Mouse (Mus musculus) kidney, postnatal 36 days (tissue): ENCODE data around the gene Tatdn2.
"Not testable (repeated sequence)": the region's sequence is repeated elsewhere in the genome, so short reads cannot be mapped to it uniquely, and the experiment has no call there.

Experiments used
- DNase-seq, 2 experiments: peaks; one replicate each; pipeline ENCODE4 v3.0.0; 2021 to 2022; ENCODE audit warnings: mixed read lengths in 2 of 2

Tatdn2 gene

DNA sequence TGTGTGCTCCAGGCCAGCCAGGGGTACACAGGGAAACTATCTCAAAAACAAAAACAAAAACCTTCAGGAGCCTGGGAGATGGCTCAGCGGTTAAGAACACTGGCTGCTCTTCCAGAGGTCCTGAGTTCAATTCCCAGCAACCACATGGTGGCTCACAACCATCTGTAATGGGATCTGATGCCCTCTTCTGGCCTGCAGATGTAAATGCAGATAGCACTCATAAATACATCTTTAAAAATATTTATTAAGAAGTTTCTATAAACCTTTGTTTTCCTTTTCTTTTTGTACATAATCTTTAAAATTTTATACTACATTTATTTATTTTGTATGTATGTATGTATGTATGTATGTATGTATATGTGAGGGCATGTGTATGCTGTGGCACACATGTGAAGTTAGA lies 24.8 kb upstream of the Tatdn2 start:
- DNase-seq: not testable (repeated sequence)

DNA sequence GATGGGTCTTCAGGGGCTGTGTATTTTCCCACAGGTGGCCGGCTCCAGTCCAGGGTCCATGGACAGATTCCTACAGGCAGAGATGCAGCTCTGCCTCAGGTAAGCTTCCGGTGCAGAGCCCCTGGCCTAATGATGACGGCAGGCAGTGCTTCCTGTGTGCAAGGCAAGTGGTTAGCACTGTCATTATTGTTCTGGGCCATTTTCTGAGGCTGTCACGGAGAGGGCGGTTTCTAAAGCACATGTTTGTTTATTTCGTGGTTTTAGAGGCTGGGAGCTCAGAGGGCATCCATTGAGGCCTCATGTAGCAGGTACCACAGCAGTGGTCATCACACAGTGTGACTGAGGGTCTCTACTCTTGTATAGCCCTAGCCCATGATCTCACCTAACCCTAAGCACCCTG lies 23.9 kb upstream of the Tatdn2 start:
- no peak for DNase-seq

DNA sequence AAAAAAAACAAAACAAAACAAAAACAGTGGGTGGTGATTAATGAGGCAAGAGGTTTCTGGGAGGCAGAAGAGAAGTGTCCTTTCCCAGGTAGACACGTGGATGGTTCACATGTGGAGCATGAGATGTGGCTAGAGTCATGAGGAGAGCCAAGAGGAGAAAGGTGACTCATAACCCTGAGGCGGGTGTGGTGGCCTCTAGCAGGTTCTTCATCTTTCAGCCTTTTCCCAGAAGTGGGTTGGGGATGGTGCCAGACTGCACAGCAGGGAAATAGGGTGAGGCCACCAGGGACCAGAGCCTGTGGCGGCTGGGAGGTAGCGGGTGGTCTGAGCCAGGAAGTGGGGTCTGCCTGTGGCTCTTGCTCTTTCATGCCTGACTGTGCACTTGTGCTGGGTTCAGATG lies 21.6 kb upstream of the Tatdn2 start:
- peak in 1 of 2 experiments; percentile 38 for DNase-seq

DNA sequence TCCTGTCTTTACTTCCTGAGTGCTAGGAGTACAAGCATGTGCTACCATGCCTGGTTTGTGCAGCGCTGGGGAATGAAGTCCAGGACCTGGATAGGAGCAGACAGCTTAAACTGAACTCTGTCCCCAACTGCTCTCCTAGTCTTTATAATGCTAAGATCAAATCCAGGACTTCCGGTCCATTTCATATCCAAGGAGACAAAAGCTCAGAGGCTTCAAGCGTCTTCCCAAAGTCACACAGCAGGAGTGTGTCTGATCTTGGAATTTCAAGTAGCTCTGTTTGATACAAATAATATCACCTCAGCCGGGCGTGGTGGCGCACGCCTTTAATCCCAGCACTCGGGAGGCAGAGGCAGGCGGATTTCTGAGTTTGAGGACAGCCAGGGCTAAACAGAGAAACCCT lies 20.9 kb upstream of the Tatdn2 start:
- DNase-seq: no peak

DNA sequence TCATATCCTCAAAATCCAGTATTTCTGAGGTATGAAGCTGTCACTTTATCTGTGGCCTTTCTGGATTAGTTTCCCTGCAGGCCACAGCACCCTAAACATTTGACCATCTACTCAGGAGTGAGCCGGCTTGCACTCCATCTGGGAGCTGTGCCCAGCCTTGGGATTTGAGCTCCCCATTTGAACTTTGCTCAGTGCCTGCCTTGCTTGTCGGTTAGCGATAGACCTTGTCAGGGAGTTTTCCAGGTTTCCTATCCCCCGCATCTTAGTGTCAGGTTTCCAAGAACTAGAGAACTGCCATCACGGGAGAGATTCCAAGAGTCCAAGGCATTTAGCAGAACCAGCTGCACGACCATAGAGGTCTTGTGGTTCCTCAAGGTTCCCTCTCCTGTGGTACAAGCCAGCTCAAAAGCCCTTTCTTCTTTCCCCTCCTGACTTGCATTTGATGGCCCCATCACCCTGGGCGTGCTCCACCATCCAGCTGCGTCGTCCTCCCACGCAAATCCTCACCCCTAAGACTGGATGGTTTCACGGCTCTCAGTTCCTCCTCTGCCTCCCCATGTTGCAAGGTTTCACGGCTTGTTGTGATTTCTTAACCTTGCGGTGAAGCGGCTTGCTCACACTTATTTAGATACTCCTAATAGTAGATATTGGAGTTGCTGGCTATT lies 19.6 kb upstream of the Tatdn2 start:
- peak; percentile 74 to 78 for DNase-seq

DNA sequence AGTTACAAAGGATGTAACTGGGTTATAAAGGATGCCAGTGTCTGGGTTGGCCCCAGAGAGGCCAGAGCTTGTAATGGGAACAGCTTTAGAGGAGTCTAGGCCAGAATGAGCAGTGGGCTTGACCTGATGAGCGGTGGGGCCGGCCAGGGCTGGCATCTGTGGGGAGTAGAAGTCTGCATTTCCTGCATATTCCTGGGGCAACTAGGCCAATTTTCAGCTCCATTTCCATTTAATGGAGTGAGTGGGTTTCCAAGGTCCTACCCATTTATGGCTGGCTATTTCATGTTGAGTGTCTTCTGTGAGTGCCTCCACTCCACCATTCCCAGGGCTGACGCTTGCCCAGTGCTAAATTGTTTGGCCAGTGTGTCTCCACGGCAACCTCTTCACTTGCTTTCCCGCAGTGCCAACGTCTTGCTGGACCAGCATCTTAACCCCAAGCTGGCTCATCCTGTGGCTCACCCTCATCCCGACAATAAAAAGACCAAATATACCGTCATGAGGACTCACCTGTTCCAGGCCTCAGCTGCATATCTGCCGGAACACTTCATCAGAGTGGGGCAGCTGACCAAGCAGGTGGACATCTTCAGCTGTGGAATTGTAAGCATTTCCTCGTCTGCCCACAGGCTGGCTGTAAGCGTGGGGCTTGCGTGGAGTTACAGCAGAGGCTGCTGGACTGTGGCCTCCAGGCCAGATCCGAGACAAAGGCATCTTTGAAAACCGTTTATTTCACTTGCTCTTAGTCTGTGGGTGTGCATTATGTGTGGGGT lies 18.4 kb upstream of the Tatdn2 start:
- DNase-seq: no peak

DNA sequence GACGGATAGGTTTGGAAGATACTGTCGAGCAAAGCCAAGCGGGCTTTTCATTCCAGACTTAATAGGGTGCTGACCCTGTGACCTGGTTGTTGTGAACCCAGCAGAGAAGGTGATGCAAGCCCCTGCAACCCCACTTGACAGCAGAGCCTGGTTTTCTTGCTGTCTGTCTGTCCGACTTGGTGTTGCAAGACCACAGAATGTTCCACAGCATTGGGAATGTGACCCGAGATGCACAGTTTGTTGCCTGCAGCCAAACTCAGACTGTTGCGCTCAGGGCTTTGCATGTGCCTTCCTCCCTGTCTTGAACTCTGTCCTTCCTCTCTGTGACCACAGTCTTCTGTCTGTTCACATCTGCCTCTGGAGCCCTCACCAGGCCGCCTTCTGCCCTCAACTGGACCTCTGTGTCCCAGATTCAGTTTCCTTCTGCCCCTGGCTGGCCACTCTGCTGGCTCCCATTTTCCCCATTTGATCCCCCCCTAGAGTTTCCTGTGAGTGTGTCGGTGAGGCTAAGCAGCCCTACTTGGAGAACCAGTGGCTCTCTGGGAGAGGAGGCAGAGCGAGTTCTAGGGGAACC lies 16.8 kb upstream of the Tatdn2 start:
- no peak for DNase-seq

DNA sequence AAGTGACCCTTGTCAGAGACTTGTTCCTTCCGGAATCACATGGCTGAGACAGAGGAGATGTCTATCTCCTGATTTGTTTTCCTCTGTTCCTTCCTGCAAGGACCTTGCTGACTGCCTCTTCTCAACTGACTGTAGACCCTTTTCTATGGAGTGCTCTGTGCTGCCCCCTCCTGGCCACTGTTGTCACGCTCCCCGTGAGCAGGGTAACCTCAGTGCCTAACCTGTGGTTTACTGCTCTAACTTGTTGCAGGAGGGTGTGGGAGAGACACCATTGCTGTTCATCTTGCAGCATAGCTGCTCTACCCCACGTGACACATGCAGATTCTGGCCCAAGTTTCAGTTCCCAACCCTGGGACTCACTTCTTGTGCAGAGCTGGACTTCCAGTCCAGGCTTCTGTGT lies 15.6 kb upstream of the Tatdn2 start:
- peak; percentile 90 to 96 for DNase-seq

DNA sequence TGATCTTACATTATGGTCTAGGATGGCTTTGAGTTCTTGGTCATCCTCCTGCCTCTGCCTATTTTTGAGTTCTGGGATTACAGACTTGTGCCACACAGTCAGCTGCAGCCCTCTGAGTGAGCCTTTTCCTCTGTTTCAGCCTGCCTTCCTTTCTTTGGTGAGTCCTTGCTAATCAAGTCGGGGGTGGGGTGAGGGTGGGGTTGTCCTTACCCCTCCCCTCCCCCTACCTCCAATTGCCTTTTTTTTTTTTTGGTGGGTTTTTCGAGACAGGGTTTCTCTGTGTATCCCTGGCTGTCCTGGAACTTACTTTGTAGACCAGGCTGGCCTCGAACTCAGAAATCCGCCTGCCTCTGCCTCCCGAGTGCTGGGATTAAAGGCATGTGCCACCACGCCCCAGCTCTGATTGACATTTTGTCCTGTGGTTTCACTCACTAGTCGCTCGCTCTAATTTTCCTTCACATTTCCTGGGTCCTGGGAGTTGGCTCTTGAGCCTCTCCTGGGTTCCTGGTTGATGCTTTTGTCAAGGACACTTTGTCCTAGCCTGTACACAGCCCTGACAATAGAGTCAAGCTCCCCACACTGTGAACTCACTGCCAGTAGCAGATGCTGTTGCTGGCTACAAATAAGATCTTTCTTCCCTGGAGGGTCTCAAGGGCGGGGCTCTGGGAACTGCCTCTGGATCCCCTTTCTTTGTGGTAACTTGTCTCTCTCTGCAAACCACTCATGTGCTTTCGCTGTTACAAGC lies 13.6 kb upstream of the Tatdn2 start:
- no peak for DNase-seq

DNA sequence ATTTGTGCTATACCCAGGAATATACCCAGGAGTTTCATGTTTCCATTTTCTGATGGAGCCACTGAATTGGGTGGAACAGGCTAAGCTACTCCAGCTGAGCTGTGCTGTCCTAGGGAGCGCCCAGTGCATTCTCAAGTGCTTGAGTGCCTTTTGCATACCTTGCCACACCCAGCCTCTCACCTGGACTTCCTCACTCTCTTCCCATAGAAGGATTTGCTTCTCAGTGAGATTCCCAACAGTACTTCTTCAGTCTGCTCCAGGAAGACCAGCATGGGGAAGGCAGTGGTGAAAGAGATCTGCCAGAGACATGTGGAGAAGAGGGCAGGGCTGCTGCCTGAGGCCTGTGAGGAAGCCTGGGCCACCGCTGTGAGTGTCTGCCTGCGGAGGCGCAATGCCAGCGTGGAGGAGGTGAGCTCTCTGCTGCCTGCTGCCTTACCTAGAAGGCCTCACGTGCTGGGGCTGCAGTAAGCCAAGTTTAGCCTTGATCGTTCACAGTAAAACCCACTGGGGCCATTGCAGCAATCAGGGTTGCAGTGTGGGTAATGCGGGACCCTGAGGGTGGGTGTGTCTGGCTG lies 10.2 kb upstream of the Tatdn2 start:
- DNase-seq: no peak

DNA sequence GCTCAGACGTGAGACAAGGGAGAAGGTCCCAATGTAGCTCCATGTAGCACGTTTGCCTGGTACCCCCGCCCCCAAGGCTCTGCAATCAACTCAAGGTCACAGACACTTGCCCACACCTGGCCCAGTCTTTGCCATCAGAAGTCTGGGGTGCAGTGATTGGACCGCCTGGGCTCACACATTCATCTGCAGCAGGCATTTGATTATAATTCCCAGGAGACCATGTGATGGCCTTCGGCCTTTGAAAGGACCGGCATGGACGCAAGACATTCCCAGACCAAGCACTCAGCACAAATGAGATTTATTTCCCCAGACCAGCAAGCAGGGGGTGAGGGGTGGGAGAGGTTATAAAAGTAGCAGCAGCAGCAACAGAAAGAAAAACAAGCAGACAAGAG lies 6.8 kb upstream of the Tatdn2 start:
- peak; percentile 73 to 87 for DNase-seq

DNA sequence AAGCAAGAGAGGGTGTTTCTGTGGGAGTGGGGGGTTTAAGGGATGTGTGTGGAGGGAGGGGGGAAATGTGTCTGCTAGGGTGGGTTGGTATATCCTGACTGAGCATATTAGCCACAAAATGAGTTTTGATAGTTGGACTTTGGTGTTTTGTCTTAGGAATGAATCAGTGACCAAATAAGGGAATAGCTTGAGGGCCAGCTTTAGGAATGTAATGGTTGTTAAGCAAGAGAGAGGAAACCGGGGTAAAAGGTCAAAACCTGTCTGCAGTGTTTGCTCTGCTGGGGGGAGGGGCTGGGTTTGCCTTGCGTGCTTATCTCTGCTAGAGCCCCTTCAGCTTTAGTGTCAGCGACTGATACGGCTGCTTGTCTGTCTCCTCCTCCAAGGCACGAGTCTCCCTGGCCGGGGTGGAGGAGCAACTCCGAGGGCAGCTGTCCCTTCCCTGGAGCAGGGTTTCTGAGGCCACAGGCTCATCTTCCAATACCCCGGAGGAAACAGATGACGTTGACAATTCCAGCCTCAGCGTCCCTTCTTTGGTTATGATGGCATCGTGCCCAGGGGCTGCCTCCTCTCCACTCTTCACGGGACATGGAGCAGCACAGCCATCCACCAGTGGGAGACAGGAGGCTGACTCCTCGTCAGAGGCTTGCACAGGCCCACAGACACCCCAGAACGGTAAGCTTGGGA lies 6.3 kb upstream of the Tatdn2 start:
- DNase-seq: peak; percentile 92 to 95

DNA sequence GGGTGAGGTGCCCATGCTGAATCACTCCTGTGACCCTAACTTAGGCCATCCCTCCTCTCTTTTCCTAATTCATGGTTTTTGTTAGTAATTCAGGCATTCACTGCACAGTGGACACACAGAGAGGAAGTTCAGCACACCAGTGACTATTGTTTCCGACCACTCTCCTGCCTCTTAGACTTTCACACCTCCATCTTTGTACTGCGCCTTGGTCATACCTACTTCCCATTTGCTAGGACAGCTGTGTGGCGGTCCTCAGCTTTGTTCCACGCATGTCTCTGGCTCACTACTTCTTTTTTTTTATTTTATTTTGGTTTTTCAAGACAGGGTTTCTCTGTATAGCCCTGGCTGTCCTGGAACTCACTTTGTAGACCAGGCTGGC lies 5.8 kb upstream of the Tatdn2 start:
- DNase-seq: no peak

DNA sequence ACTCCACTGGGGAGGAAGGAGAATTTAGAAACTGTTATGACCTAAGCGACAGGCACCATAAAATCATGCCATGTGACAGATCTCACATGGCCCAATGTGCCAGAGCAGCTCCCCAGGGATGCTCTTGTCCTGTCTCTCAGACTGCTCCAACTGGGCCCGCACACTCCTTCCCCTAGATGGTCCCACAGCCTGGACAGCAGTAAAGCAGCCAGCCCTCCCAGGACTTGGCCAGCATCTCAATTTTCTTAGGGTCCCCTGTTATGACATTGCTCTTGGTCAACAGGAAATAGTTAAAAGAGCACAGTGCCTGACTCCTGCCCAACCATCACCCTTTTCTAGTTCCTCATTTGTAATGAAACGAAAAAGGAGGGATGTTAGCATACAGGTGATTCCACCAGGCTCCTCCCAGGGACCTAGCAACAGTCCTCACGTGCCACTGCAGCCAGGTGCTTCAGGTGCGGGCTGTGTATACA lies 4.2 kb upstream of the Tatdn2 start:
- peak; percentile 29 to 39 for DNase-seq

DNA sequence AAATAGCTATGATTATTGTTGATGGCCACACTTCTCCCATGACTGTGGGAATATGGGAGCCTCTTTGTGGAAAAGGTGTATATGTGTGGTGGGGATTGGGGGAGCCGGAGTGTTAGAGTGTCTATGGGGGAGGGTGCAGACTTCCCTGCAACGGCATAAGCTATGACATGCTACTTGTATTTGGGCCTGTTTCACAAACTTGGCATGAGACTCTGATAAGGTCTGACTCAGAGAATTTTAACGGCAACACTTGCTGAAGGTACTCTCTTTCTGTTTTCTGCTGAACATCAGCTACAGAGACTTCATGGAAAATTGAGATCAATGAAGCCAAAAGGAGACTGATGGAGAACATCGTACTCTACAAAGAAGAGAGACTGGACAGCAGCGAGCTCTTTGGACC lies 3.5 kb upstream of the Tatdn2 start:
- DNase-seq: no peak

DNA sequence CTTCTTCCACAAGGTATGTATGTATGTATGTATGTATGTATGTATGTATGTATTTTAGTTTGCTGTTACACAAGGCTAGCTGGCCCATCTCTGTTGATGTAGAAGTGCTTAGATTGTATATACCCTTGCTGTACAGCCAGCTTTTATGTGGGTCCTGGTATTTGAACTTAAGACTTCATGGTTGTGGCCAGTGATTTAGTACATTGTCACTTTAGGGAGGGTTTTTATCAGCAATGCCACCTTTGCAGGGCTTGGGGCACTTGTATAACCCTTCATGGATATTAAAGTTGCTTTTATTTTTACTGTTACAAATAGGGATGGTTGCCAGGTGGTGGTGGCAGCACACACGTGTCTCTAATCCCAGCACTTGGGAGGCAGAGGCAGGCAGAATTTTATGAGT lies 1.6 kb upstream of the Tatdn2 start:
- DNase-seq: no peak

DNA sequence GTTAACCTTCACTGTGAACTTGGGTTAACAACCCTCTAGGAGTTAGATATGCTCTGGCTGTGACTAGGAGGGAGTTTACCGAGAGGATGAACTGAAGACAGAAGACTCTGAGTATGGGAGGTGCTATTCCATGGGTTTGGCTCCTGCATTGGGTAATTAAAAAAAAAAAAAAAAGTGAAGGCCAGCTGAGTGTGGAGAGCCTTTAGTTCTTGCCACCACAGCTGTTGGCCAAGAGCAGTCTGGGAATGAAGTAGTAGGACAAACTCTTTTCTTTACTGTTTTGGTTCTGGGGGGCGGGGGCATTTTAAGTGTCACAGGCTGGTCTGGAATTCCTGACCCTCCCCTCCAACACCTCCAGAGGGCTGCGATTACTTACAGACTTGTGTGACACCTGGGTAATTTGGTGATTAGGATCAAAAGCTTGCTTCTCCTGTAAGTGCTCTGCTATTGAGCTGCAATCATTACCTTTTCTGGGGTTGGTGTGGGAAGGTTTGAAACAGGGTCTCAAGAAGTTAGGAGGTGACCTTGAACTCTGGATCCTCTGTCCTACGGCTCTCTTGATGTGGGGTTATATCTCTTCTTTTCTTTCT lies 989 bp upstream of the Tatdn2 start:
- DNase-seq: no peak

DNA sequence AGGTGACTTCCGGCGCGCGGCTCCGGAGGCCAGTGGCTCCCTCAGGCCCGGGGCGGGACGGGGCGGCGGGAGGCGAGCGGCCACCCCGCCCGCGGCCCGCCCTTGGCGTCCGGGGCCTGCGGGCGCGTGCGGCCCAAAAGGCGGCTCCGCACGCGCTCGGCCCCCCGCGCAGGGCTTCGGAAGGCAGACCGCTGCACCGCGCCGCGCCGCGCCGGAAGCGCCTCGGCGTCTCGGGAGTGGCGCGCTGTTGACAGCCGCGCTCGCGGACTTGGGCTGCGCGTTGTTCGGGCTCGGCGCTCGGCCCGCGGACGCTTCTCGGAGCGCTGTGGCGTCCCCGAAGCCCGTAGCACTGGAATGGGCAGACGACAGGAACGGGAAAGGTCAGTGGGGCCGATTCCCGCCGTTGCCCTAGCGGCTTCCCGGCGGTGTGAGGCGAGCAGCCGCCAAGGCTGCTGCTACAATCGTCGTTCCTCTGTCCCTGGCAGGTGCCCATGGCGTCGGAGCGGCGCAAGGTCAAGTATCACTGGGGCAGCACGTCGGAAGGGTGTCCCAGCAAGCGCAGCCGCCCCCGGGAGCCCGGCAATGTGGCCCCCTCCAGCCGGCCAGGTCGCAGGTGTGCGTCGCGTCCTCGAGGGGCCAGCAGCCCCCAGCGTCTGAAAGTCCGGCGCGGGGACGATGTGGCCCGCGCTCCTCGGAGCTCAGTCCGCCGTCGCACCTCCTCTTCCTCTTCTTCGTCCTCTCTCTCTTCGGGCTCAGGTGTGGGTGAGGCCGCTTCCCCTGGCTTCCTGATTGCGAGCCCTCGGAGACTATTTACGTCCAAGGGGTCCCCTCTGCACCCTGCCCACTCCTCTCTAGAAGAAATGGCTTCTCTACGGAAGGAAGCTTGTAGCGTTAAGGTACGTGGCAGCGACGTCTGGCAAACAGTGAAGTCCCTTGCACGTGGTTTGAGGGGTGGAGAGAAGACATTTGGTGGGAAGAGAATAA lies 664 bp downstream of the Tatdn2 start:
- DNase-seq: peak; percentile 35 to 61

DNA sequence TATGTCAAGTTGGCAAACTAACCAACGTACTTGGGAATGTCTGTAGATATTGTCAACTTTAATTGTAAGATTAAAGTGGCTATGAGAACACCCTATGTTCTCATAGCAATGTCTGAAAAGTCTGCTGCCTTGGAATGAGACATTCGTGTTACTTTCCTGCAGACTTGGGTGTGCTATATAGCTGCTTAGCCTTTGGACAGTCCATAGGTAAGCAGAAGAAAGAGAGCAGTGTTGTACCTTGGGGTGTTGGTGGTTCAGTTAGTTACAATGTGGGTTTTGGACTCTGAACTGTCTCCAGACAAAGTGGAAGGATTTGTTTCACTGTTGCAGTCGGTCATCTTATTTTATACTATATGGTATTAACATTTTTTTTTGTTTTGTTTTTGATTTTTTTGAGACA lies 15.9 kb downstream of the Tatdn2 start:
- DNase-seq: no peak

DNA sequence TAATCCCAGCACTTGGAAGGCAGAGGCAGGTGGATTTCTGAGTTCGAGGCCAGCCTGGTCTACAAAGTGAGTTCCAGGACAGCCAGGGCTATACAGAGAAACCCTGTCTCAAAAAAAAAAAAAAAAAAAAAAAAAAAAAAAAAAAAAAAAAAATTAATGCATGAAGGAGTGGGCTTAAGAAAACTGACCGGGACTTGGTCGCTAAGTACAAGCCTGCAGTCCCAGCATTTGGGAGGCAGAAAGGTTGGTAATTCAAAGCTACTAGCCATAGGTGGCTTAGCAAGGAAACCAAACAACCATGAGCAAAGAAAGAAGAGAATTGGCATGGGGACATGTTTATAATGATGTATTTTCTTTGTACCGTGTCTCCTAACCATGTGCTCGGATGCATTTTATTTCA lies 16.5 kb downstream of the Tatdn2 start:
- not testable (repeated sequence) for DNase-seq

DNA sequence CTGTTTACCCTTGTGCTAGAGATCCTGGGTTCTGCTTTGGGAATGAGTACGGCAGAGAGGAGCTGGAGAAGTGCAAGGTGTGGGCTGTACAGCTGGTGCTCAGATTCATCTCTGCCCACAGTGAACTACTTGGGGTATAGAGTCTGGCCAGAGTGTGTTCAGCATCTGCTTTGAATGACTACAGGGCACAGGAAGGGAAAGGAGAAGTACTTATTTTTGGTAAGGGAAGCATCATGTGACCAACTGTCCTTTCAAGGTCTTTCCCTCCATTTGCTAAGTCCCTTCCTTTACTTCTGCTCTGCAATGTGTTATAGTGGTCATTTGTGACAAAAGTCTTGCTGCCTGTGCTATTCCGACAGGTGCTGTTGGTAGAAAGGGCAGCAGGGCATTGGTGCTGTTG lies 17.4 kb downstream of the Tatdn2 start:
- no peak for DNase-seq
